Mouse (Mus musculus): ENCODE measurements around the gene Nox4. TPM values are rescaled to one million over a fixed set of nuclear protein-coding genes. Genes with fewer than 3 reads are reported as not detected.

Nox4 gene
- 1.2 and 1.3 TPM in 2 replicates for polyA plus RNA-seq (2015; fragmentation: Nextera tagmentation; extraction: Ambion mirVana)

DNA sequence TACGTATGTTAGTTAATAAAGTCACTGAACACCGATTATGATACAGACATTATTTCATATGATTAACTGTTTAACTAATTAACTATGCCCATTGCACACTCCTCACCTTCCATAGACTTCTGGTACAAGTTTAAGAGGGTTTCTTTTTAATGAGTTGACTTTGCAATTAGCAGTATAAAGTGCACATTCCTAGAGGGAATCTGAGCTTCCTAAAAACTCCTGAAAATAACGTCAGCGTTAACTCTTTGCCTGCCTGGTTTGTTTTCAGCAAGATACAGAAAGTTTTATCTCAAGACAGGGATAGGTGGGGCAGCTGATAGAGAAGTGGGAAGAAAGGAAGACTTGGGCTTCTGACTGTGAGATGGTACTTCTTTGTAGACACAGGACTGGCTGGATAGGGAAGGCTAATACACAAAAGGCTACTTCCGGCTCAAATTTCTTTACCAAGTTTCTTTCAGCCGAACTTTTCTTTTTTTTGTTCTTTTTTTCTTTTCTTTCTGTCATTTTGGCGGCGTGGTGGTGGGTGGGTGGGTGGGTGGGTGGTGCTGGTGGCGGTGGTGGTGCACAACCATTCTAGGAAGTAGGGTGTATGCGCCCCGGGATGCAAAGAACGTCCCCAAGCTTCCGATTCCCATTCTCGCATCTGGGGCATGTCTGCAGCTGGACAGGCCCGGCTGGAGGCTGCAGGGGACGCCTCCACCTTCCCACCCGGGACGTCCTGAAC, at the start of gene Nox4:
Gene Nox4 (plus strand): TSS at position 241 of the 724 bp plus-strand sequence.

Other genes with a start within 250 kb of the Nox4 start
- gene Vmn2r79, start 250.0 kb upstream of the Nox4 start, polyA plus RNA-seq (2015; fragmentation: Nextera tagmentation; extraction: Ambion mirVana) = not detected in 2 replicates
- gene Tyr, start 247.4 kb downstream of the Nox4 start, polyA plus RNA-seq (2015; fragmentation: Nextera tagmentation; extraction: Ambion mirVana) = 0.05 TPM in 2 replicates

All from neural tube, postnatal 0 days (tissue).